Mouse (Mus musculus) layer of hippocampus, adult 9-11 months (tissue): Measurements from ENCODE around the gene Pdcd6.

Source experiments
- DNase-seq: peaks from one replicate; pipeline ENCODE4 v3.0.0; 2022

Gene Pdcd6

DNA sequence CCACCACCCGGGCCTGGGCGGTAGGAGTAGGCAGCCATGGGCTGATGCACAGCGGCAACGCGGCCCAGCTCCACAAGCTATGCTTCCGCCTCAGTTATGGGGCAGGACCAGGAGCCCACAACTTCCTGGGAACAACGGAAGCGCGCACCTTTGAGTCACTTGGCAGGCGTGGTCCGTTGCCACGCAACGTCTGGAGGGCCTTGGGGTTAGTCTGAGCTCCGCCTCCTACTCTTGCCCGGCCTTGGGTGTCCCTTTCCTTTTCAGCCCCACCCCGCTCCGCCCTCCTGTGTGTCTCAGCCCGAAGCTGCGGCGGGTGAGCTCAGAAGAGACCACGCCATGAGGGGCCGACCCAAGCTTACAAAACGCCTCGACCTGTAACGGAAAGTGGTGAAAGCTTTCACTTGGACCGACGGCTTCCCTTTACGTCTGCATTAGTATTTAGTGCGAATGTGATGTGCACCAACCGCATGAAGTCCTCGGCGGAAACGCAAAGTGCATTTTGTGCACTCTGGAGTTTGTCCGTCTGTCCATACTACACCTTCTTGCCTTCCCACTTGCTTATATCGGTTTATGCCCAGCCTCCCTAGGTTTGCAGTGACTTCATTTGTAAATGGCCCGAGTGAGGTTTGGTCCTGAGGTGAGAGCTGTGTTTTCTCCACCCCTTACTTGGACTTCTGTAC, at the start of gene Pdcd6:
Gene Pdcd6 (minus strand): TSS at position 411 of the 680 bp plus-strand sequence.
- peak; percentile 94 for DNase-seq

DNA sequence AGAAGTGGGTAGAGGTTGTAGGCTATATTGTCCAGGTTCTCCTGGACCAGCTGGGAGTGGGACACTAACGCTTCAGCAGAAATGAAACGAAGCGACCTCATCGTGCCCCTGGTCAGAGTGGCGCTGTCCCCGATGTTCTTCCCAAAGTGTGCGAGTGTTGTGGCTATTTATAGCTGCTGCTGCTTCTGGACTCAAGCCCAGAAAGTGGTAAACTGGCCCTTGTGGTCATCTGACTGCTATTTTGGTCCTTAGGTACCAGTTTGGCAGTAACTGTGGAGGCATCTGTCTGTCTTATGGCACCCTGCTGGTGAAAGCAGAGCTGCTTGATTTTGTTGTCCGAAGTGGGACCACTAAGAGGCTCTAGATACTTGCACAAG, 46.5 kb upstream of the Pdcd6 start, which contains the start of gene Lrrc14b:
Gene Lrrc14b (minus strand): TSS at position 147 of the 377 bp plus-strand sequence.
- no peak for DNase-seq

DNA sequence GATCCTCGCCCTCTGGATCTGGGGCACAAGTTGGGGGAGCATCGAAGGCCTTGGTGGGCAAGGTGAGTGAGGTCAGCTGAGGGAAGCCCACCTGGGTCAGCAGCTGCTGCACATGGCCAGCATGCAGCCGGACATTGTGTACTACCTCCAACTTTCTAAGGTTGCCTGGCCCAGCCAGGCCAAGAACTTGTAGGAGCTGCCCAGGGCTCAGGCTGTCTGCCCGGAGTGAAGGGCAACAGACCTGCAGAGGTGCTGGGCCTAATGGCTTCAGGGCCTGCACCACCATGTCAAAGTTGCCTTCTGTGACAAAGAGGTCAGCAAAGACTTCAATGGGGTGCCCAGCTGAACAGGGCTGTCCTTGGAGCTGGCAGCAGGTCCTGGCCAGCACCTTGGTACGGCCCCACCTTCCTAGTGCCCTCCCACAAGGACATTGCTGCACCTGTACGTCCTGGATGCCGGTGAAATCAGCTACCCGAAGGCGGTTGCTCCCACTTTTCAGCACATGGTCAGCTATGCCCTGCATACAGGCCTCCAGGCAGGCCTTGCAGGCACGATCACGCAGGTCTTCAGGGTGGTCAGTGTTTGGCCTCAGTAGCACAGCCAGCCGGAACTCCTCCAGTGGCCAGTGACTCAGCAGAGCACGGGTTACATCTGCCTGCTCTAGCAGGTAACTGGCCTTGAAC, 45.9 kb upstream of the Pdcd6 start:
- DNase-seq = no peak

GRCm38 (mm10) chr13:74362218-74362617, 44.8 kb upstream of the Pdcd6 start:
- no peak for DNase-seq

DNA sequence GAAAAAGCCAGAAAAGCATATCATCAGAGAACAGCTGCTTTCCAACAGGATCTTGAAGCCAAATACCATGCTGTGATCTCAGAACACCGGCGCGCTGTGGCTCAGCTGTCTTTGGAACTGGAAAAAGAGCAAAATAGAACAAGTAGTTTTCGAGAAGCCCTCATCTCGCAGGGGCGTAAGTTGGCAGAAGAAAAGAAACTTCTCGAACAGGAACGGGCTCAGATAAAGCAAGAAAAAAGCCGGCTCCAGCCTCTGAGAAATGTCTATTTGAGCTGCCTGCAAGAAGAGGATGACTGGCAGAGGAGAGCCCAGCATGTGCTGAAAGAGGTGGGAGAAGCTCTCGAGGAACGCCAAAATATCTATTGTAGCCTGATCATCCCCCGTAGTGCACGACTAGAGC, 39.1 kb upstream of the Pdcd6 start:
- DNase-seq = no peak

GRCm38 (mm10) chr13:74350435-74350906, 33.1 kb upstream of the Pdcd6 start:
- no peak for DNase-seq

GRCm38 (mm10) chr13:74349566-74350434, 32.4 kb upstream of the Pdcd6 start, which contains the start of the genes Sdha and Ccdc127:
TSS of gene Sdha (minus strand) at chr13:74350280.
TSS of gene Ccdc127 (plus strand) at chr13:74350309.
- peak; percentile 95 for DNase-seq

DNA sequence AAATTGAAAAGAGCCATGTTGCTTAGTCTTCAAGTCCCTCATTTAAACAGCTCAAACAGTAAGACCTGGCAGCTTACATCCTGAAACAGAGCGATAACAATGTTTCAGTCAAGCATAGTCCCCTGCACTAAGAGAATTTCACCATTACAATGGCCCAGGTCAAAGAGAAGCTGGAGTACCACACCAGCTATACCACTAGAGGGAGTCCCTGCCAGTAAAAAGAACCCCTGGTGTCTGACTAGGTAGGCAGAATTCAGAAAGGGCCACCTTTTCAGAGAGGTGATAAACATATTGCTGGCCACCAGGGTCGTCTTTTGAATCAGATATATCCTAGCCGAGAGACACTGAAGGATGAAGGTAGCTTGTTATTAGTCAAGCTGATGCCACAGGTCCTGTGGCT, 23.7 kb upstream of the Pdcd6 start:
- DNase-seq = no peak

DNA sequence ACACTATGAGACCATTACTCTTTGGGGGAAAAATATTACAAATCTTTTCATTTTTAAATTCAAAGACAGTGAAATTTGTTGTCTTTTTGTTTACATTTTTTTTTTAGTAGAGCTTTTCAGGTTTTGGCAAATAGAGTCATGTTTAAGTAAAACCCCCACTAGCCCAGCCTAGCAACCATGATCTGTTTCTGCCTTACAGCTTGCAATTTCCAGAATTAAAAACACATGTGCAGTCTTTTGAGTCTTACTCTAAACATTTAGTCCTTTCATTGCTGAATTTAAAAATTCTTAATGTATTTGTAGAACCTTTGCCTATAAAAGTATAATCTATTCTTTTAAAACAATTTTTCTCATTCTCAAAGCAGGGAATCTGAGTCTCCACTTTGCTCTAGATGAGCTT, 11.9 kb upstream of the Pdcd6 start:
- DNase-seq = no peak

DNA sequence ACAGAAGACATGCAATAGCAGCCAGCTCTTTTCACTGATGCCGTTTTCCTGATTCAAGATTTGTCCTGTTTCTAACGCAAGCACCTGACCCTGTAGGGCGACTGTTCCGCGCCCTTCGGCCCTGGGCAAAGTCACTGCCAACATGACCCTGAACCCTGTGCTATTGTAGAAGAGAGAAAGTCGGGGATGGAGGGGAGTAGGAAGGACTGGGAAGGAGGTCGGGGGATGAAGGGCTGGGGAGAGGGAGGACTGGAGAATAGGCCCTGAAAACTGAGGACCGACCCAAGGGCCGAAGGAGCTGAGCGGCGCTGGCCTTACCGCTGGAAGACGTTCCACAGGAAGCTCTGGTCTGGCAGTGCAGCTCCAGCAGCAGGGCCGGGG, 601 bp downstream of the Pdcd6 start:
- DNase-seq = no peak

DNA sequence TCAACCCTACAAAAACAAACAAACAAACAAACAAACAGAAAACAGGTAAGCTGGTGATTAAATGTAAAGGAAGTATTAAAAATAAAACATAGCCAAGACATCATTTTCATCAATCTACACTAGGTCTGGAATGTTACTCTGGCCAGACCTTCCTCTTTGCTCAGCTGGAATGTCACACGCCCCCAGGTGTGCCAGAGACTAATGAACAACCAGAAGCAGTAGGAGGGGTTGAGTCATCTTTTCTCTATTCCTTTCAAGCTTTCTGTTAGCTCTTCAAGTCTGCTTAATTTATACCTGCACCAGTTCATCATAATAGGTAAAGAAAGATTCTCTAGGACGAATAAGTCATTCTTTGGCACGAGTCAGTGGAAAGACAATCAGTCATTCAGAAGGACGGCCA, 994 bp downstream of the Pdcd6 start:
- no peak for DNase-seq

- DNase-seq = no peak
Observed at GRCm38 (mm10) chr13:74314616-74315015, 2.8 kb downstream of the Pdcd6 start.

DNA sequence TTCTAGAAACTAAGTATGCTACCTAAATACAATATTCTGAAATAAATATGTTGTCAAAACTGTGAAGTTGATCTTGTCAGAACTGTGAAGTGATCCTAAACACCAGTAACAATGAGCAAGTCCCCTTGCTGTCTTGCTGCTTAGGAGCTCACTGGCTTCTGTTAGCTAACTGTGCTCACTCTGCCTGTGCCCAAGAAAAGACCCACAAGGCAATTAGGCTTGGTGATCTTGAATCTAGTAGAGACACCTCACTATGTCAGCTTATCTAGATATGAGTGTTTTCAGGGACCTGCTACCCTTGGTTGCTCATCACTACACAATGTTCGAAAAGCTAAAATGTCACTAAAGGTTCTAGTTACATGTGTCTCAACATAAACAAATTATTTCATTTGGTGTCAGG, 11.6 kb downstream of the Pdcd6 start:
- no peak for DNase-seq

DNA sequence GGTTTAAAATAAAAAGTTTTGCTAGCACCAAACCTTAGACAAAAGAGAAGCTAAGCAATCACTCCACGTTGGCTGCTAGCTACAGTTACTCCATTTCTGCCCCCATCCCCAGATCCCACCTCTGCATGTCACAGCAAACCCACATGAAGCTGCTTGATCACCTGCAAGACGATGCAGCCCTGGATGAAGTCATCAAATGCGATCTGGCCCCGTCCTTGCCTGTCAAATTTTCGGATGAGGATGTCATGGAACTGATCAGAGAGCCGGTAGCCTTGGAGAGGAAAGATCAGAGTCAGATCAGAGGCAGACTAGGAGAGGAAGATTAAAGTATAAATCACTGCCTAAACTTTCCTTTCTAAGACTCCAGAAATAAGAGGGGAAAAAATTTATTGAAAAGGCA, 12.0 kb downstream of the Pdcd6 start:
- no peak for DNase-seq

GRCm38 (mm10) chr13:74302050-74303037, 15.0 kb downstream of the Pdcd6 start:
- no peak for DNase-seq

GRCm38 (mm10) chr13:74301607-74301984, 15.8 kb downstream of the Pdcd6 start:
- DNase-seq = no peak

DNA sequence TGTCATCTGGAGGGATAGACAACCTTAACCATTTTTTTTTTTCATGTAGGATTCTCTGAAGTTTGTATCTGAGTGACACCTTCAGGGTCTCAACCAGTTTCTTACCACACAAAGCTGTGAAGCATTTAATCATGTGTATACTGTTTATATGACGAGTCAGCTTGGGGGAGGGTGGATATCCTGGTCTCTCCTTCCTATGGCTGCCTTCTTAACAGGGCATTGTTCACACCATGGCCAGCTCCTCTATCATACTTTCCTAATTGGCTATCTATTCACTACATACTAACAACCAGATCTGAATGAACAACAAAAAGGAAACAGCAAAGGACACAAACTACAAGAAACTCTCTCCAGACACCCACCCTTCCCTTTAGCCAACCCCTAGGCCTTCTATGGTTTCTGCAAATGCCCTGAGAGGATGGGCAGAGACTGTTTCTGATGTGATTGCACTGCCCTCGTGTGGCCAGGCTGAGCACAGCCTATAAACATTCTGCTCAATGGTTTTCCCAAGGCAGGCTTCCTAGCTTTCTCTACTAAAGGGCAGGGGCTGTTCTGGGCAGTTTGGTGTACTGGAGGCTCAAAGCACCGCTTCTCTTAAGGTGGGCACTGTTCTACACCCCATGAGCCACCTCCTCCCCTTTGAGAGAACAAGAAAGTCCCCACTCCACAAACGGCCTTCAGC, 16.3 kb downstream of the Pdcd6 start:
- peak; percentile 57 for DNase-seq

DNA sequence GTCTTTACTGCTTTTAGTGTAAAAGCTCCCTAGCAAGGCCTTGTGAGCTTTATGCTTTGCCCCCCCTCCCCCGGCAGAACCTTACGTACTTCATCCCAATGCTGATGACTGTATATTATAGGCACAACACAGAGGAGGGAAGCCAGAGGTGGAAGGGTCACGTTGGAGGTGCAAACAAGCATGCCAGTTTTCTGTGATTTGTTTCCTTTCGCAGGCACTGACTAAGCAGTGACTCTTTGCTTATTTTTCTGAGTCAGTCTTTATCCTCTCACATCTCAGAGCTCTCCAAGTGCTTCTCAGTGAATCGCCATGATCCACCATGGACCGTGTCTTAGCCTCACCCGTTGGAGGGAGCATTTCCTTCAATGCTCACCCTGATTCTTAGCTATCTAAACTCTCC, 21.0 kb downstream of the Pdcd6 start:
- DNase-seq = no peak

DNA sequence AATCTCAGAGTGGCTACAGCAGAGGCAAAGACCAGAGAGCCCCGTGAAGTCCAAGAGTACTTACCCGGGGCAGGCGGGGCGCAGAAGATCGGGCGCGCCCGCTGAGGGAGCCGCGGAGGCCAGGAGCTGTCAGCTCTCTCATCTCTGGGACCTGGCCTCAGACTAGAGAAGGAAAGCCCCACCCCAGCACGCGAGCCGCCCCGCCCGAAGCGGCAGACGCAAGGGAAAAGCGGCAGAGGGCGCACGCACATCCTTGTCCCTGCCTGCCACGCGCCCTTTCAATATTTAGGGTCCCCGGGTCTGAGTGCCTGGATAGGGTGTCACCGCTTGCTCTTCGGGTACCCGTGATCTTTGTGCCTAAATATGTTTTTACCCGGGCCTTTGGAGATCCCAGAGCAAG, 25.2 kb downstream of the Pdcd6 start, which contains the start of gene Ahrr:
Gene Ahrr (minus strand): TSS at position 165 of the 400 bp plus-strand sequence.
- no peak for DNase-seq

GRCm38 (mm10) chr13:74289646-74290045, 27.7 kb downstream of the Pdcd6 start:
- no peak for DNase-seq

- DNase-seq = no peak
Observed at GRCm38 (mm10) chr13:74282299-74282698, 35.1 kb downstream of the Pdcd6 start.
